Mouse (Mus musculus) embryonic facial prominence, embryonic 13.5 days (tissue): Measurements from ENCODE around the gene Gm21317. TPM values are rescaled to one million over a fixed set of nuclear protein-coding genes. Genes with fewer than 3 reads are reported as not detected.
"Not testable (repeated sequence)": the region's sequence is repeated elsewhere in the genome, so short reads cannot be mapped to it uniquely, and the experiment has no call there.

Experiments
- ATAC-seq: fragments of 200-750 bp; cut with Nextera tagmentation; 2 replicates; pipeline ENCODE4 v1.8.0; 2017; ENCODE audit warnings: low read depth; ENCODE audit not compliant: insufficient number of reproducible peaks, insufficient read depth, low FRiP score, low TSS enrichment
- H3K27ac ChIP-seq: fragments of 300-500 bp; sonication (generic); 2 replicates; pipeline ENCODE4 v1.5.1; 2015; ENCODE audit warnings: moderate library complexity, mild to moderate bottlenecking, inconsistent platforms
- H3K27me3 ChIP-seq: fragments of 300-500 bp; sonication (generic); 2 replicates; pipeline ENCODE4 v1.6.1; 2015; ENCODE audit warnings: mild to moderate bottlenecking, inconsistent platforms
- H3K36me3 ChIP-seq: fragments of 300-500 bp; sonication (generic); 2 replicates; pipeline ENCODE4 v1.6.1; 2015; ENCODE audit warnings: mild to moderate bottlenecking, inconsistent platforms
- H3K4me1 ChIP-seq: fragments of 300-500 bp; sonication (generic); 2 replicates; pipeline ENCODE4 v1.6.1; 2015; ENCODE audit warnings: inconsistent platforms
- H3K4me2 ChIP-seq: fragments of 300-500 bp; sonication (generic); 2 replicates; pipeline ENCODE4 v1.6.1; 2015; ENCODE audit warnings: moderate library complexity, mild to moderate bottlenecking, inconsistent platforms
- H3K4me3 ChIP-seq: fragments of 300-500 bp; sonication (generic); 2 replicates; pipeline ENCODE4 v1.5.1; 2015; ENCODE audit warnings: mild to moderate bottlenecking, inconsistent platforms
- H3K9ac ChIP-seq: fragments of 300-500 bp; sonication (generic); 2 replicates; pipeline ENCODE4 v1.6.1; 2015; ENCODE audit warnings: mild to moderate bottlenecking, inconsistent platforms
- H3K9me3 ChIP-seq: fragments of 300-500 bp; sonication (generic); 2 replicates; pipeline ENCODE4 v1.6.1; 2016; ENCODE audit warnings: inconsistent platforms
- WGBS: fragments of 180-500 bp; shearing (Covaris S2); methylation state at CpG from one replicate; pipeline ENCODE4 v1.1.7; 2015; ENCODE audit warnings: mixed read lengths; 5-methylcytosine and 5-hydroxymethylcytosine counted together
- polyA plus RNA-seq: library from polyadenylated mRNA; unstranded; fragments of >200 nt; fragmentation: Nextera tagmentation; extraction: Ambion mirVana; gene quantifications from 2 replicates; pipeline ENCODE4 v1.2.1, GENCODE M21; 2015

The Gm21317 gene
- not detected in 2 replicates for polyA plus RNA-seq

GRCm38 (mm10) chrY:82224927-82225326 lies at the start of gene Gm21317:
Gene Gm21317 (plus strand): TSS chrY:82225227.
- not testable (repeated sequence) for H3K27me3 ChIP-seq, H3K9me3 ChIP-seq, H3K36me3 ChIP-seq, H3K4me1 ChIP-seq, H3K9ac ChIP-seq, ATAC-seq, H3K4me2 ChIP-seq, H3K27ac ChIP-seq, H3K4me3 ChIP-seq
- WGBS, result no CpG with 5 or more reads among the region's 6 CpGs
